Mouse (Mus musculus): ENCODE measurements around the gene Spats2. TPM values are rescaled to one million over a fixed set of nuclear protein-coding genes. Genes with fewer than 3 reads are reported as not detected.

Gene Spats2
- polyA plus RNA-seq, 1 experiment, result 0.19 TPM

DNA sequence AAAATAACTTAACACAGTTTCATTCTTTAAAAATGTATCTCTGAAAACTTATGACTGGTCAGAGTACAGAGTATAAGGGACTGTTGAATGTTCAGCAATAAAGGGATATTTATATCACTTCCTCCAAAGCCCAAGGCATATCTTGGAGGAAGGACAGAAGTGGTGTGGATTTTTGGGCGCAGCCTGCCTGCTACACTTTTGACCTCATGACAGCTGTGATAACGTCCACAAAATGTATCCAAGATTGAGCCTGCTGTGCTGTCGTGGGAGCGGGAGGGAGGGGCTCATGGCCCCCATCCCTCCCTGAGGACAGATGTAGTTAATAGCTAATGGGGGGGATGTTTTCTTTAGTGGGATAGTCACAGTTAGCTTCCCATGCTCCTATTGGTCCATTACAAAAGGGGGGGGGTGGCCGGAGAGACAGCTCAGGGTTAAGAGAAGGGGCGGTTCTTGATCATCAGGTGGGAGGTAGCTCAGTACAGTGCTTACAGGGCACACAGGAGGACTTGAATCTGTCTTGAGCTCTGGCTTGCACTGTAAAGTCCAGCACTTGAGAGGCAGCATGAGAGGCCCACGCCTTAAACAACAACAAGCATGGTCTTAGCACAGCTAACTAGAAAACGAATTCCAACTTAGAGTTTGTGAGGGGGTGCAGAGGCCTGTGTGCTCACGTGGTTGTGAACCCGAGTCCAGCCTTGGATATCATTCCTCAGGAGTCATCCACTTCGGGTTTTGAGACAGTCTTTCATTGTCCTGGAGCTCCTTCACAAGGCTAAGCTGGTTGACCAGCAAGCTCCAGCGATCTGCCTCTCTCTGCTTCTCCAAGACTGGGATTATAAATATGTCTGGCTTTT lies 38.0 kb downstream of the Spats2 start:
- H3K4me1 ChIP-seq (ENCODE audit: control insufficient read depth), result no peaks in the 10 kb centered on the region
- H3K4me3 ChIP-seq (replicated peaks), result no peak overlapping the region
- TF ChIP-seq GATA1 (IDR thresholded peaks at IDR 0.05; ENCODE audit: low read length), result no peak
- TF ChIP-seq TAL1 (IDR thresholded peaks at IDR 0.05; ENCODE audit: low read length), result no peak
- H3K36me3 ChIP-seq (ENCODE audit: control insufficient read depth), result peaks cover 6% of the 10 kb centered on the region
- no peaks in the 10 kb centered on the region for H3K27me3 ChIP-seq (ENCODE audit: control insufficient read depth)
- H3K9me3 ChIP-seq (ENCODE audit: control insufficient read depth, low read length), result peaks cover 5% of the 10 kb centered on the region

DNA sequence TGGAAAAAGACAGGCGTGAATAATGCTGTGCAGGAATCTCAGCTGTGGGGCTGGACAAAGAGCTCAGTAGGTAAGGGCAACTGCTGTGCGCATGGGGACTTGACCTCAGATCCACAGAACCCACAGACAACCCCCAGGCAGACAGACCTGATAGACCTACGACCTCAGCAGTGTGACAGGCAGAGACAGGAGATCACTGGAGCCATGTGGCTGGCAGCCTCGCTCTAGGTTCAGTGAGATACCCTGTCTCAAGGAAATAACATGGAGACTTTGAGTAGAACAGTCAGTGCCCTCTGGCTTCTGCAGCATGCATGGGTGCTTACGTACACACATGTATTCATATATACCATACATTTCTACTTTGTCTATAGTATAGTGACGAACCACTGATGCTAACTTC lies 46.4 kb downstream of the Spats2 start:
- H3K36me3 ChIP-seq (ENCODE audit: control insufficient read depth), result peaks cover 19% of the 10 kb centered on the region
- no peaks in the 10 kb centered on the region for H3K4me1 ChIP-seq (ENCODE audit: control insufficient read depth)
- peaks cover 9% of the 10 kb centered on the region for H3K9me3 ChIP-seq (ENCODE audit: control insufficient read depth, low read length)
- no peak for TF ChIP-seq GATA1 (IDR thresholded peaks at IDR 0.05; ENCODE audit: low read length)
- TF ChIP-seq TAL1 (IDR thresholded peaks at IDR 0.05; ENCODE audit: low read length), result no peak
- H3K27me3 ChIP-seq (ENCODE audit: control insufficient read depth), result no peaks in the 10 kb centered on the region
- no peak overlapping the region for H3K4me3 ChIP-seq (replicated peaks)

DNA sequence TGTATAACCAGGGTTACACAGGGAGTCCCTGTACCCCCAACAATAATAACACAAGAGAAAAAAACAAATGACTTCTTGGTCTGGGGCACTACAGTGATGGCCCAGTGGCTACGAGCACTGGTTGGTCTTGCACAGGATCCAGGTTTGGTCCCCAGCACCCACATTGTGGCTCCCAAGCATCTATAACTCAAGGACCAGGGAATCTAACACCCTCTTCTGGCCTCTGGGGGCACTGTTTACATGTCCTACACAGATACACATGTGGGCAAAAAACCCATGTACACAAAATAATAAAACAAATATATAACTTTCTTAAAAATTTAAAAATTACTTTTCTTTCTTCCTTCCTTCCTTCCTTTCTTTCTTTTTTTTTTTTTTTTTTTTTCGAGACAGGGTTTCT lies 53.9 kb downstream of the Spats2 start:
- no peak overlapping the region for H3K4me3 ChIP-seq (replicated peaks)
- H3K36me3 ChIP-seq (ENCODE audit: control insufficient read depth), result peaks cover 12% of the 10 kb centered on the region
- peaks cover 8% of the 10 kb centered on the region for H3K4me1 ChIP-seq (ENCODE audit: control insufficient read depth)
- no peak for TF ChIP-seq GATA1 (IDR thresholded peaks at IDR 0.05; ENCODE audit: low read length)
- no peak for TF ChIP-seq TAL1 (IDR thresholded peaks at IDR 0.05; ENCODE audit: low read length)
- no peaks in the 10 kb centered on the region for H3K9me3 ChIP-seq (ENCODE audit: control insufficient read depth, low read length)
- no peaks in the 10 kb centered on the region for H3K27me3 ChIP-seq (ENCODE audit: control insufficient read depth)

DNA sequence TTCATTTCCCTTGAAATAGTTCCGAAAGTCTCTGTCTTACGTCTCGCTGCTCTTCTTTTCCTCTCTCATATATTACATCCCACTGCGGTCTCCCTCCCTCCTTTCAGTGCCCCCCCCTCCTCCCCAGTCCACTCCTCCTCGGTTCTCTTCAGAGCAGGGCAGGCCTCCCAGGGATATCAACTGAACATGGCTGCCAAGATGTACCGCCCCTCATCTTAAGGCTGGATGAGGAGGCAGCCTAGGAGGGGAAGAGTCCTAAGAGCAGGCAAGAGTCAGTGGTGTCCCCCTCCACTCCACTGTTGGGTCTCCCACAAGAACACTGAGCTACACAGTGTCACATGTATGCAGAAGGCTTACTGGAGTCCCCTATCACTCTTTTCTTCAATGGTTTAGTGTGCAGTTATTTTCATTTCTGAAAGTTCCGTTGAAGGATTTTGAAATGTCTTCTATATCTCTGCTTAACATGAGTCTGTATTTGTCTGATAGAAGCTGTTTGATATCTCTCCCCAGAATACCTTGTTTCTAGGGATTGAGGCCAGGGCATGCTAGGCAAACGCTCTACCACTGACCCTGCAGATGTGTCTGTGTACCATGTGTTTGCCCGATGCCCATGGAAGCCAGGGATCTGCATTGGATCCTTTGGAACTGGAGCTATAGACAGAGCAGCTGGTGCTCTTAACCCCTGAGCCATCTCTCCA lies 58.6 kb downstream of the Spats2 start:
- H3K4me3 ChIP-seq (replicated peaks), result no peak overlapping the region
- H3K36me3 ChIP-seq (ENCODE audit: control insufficient read depth), result peaks cover 24% of the 10 kb centered on the region
- H3K9me3 ChIP-seq (ENCODE audit: control insufficient read depth, low read length), result no peaks in the 10 kb centered on the region
- TF ChIP-seq GATA1 (IDR thresholded peaks at IDR 0.05; ENCODE audit: low read length), result no peak
- TF ChIP-seq TAL1 (IDR thresholded peaks at IDR 0.05; ENCODE audit: low read length), result no peak
- H3K27me3 ChIP-seq (ENCODE audit: control insufficient read depth), result no peaks in the 10 kb centered on the region
- H3K4me1 ChIP-seq (ENCODE audit: control insufficient read depth), result peaks cover 13% of the 10 kb centered on the region

DNA sequence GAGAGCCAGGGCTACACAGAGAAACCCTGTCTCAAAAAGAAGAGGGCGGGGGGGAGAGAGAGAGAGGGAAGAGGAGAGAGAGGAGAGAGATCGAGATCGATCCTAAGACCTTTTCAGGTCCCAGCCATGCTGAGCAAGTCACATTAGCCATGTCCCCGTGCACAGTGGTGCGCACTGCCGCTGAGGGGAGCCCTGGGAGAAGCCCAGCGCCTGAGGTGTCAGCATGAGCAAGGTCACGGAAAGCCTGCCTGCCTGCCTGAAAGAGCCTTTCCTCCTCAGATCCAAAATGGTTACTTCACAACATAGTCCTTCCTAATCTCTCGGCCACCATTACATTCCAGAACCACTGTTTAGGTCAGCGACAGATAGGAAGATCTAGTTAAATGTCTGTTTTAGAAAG lies 68.6 kb downstream of the Spats2 start:
- Histone ChIP-seq H3K36me3 (ENCODE audit: control insufficient read depth) (peaks cover 11% of the 10 kb centered on the region), H3K9me3 (ENCODE audit: control insufficient read depth, low read length) (no peaks in the 10 kb centered on the region), H3K4me3 (replicated peaks) (no peak overlapping the region), H3K4me1 (ENCODE audit: control insufficient read depth) (no peaks in the 10 kb centered on the region), H3K27me3 (ENCODE audit: control insufficient read depth) (no peaks in the 10 kb centered on the region)
- TF ChIP-seq TAL1 (IDR thresholded peaks at IDR 0.05; ENCODE audit: low read length) (no peak), GATA1 (IDR thresholded peaks at IDR 0.05; ENCODE audit: low read length) (no peak)

DNA sequence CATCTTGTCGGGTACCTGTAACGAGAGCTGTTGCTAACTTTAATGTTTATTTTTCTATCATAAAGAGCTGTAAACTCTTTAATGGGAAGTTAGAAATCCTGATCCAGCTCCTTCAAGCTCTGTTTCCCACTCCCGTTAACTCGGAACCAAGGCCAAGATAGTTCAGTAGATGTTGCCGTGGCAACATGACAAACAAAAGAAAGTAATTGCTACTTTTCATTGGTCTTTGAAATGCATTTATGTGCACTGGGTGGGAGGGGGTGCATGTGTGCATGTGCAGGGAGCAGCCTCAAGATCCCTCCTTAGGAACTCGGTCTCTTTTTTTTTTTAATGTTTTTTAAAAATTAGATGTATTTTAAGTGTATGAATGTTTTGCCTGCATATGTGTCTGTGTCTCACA lies 69.3 kb downstream of the Spats2 start:
- H3K4me1 ChIP-seq (ENCODE audit: control insufficient read depth), result no peaks in the 10 kb centered on the region
- H3K4me3 ChIP-seq (replicated peaks), result no peak overlapping the region
- H3K27me3 ChIP-seq (ENCODE audit: control insufficient read depth), result no peaks in the 10 kb centered on the region
- H3K36me3 ChIP-seq (ENCODE audit: control insufficient read depth), result peaks cover 14% of the 10 kb centered on the region
- no peaks in the 10 kb centered on the region for H3K9me3 ChIP-seq (ENCODE audit: control insufficient read depth, low read length)
- TF ChIP-seq GATA1 (IDR thresholded peaks at IDR 0.05; ENCODE audit: low read length), result no peak
- no peak for TF ChIP-seq TAL1 (IDR thresholded peaks at IDR 0.05; ENCODE audit: low read length)

DNA sequence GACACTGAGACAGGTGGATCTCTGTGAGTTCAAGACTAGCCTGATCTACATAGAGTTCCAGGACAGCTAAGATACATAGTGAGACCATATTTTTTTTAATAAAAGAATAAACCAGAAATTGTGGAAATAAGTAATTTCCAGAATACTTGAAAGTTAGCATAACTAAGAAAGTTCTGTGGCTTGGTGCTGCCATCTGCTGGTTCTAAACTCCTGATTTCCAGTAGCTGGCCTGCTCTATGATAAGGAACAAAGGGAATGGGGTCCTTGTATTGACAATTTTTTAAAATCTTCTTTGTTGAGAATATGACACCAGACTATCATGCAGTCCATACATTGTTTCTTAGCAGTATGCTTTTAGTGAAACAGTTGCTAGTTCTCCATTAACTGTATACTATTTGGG lies 73.0 kb downstream of the Spats2 start:
- TF ChIP-seq GATA1 (IDR thresholded peaks at IDR 0.05; ENCODE audit: low read length) (no peak), TAL1 (IDR thresholded peaks at IDR 0.05; ENCODE audit: low read length) (no peak)
- Histone ChIP-seq H3K4me1 (ENCODE audit: control insufficient read depth) (no peaks in the 10 kb centered on the region), H3K27me3 (ENCODE audit: control insufficient read depth) (no peaks in the 10 kb centered on the region), H3K36me3 (ENCODE audit: control insufficient read depth) (peaks cover 4% of the 10 kb centered on the region), H3K9me3 (ENCODE audit: control insufficient read depth, low read length) (no peaks in the 10 kb centered on the region), H3K4me3 (replicated peaks) (no peak overlapping the region)

DNA sequence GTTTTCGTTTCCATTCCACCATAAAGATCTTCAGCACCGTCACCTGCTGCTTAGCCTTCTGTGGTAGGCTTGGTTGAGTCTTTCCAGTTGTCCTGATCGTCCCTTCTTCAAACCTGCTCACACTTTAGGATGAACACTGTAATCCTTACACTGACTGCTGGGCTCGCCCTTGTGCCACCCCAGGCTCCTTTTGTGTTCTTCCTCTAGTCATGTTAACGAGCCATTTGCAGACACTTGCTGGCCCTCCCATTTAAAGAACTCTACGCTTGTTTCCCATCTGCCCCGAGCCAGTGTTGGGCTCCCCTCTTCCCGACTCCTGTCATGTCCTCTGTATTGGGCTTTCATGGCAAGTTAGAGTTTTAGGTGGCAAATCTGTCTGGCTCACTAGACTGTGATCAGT lies 80.2 kb downstream of the Spats2 start:
- no peak overlapping the region for H3K4me3 ChIP-seq (replicated peaks)
- no peaks in the 10 kb centered on the region for H3K4me1 ChIP-seq (ENCODE audit: control insufficient read depth)
- no peaks in the 10 kb centered on the region for H3K27me3 ChIP-seq (ENCODE audit: control insufficient read depth)
- peaks cover 11% of the 10 kb centered on the region; the same call in 1 of the 2 replicates for H3K36me3 ChIP-seq (ENCODE audit: control insufficient read depth)
- H3K9me3 ChIP-seq (ENCODE audit: control insufficient read depth, low read length), result no peaks in the 10 kb centered on the region
- TF ChIP-seq GATA1 (IDR thresholded peaks at IDR 0.05; ENCODE audit: low read length), result no peak
- no peak for TF ChIP-seq TAL1 (IDR thresholded peaks at IDR 0.05; ENCODE audit: low read length)

DNA sequence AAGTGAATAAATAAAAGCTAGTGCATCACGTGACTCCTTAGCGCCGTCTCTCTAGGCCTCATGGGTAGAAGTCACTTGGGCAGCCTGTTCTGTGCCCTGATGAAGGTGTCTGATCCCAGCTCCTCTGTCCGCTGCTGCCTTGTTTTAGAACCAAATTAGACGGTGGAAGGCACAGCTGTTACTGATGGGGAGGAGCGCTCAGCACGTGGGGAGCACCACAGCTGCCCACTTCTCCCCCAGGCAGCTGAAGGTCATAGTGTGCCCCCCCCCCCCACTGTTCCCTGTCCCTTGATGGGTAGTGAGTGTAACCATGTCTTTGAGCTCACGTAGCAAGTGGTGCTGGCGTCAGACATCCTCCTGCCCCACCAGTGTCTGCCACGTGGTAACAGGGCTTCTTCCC lies 87.5 kb downstream of the Spats2 start:
- H3K4me3 ChIP-seq (replicated peaks), result no peak overlapping the region
- H3K9me3 ChIP-seq (ENCODE audit: control insufficient read depth, low read length), result peaks cover 2% of the 10 kb centered on the region
- H3K4me1 ChIP-seq (ENCODE audit: control insufficient read depth), result peaks cover 24% of the 10 kb centered on the region
- H3K36me3 ChIP-seq (ENCODE audit: control insufficient read depth), result peaks cover 16% of the 10 kb centered on the region
- no peak for TF ChIP-seq TAL1 (IDR thresholded peaks at IDR 0.05; ENCODE audit: low read length)
- TF ChIP-seq GATA1 (IDR thresholded peaks at IDR 0.05; ENCODE audit: low read length), result no peak
- no peaks in the 10 kb centered on the region for H3K27me3 ChIP-seq (ENCODE audit: control insufficient read depth)

All from erythroblast, embryonic 14.5 days (primary cell).